11 mouse cellular contexts compared by ENCODE assay signal in genomic region chr19:7140373-7140772, GRCm38 (mm10). TPM values are rescaled to one million over a fixed set of nuclear protein-coding genes. Genes with fewer than 3 reads are reported as not detected.
DNase-seq lines count a peak whose midpoint lies in the region; ATAC-seq and TF ChIP-seq lines count a peak whose summit lies in the region.
"Had no signal": no experiment of that assay in that cellular context is flagged by ENCODE, and none has a peak within 500 bp of the region (broad histone marks: within the 10 kb centered on the region; RNA-seq: fewer than 3 reads in every experiment).

No protein-coding gene starts in this region.

- H3K27ac ChIP-seq in left cerebral cortex, adult 2 months: peak overlapping the region; percentile 87
- H3K27ac ChIP-seq in forebrain, embryonic 10.5 days: peak overlapping the region; percentile 69
- peak overlapping the region; percentile 81 for H3K27ac ChIP-seq in hindbrain, embryonic 12.5 days
- H3K27ac ChIP-seq in midbrain, postnatal 0 days (ENCODE audit: low read depth, low read length): peak overlapping the region; percentile 63; the same call in 1 of the 2 replicates
- H3K27ac ChIP-seq in intestine, embryonic 15.5 days: no peak overlapping the region
- H3K27ac ChIP-seq: liver, embryonic 13.5 days had no signal

- WGBS in forebrain, embryonic 10.5 days: 75% methylated on average over 6 of the region's 6 CpGs
- WGBS in hindbrain, embryonic 12.5 days: 54% methylated on average over 6 of the region's 6 CpGs
- WGBS in midbrain, postnatal 0 days: 26% methylated on average over 6 of the region's 6 CpGs
- WGBS in intestine, embryonic 15.5 days: 69% methylated on average over 6 of the region's 6 CpGs

- H3K4me3 ChIP-seq in left cerebral cortex, adult 2 months: no peak overlapping the region
- H3K4me3 ChIP-seq in forebrain, embryonic 10.5 days: no peak overlapping the region
- H3K4me3 ChIP-seq in hindbrain, embryonic 12.5 days: no peak overlapping the region
- H3K4me3 ChIP-seq in midbrain, postnatal 0 days (ENCODE audit: low read depth, low read length): no peak overlapping the region
- no peak overlapping the region for H3K4me3 ChIP-seq in intestine, embryonic 15.5 days (replicated peaks)
- H3K4me3 ChIP-seq: liver, embryonic 13.5 days had no signal

- peak overlapping the region; percentile 24; the same call in 1 of the 2 replicates for H3K9ac ChIP-seq in hindbrain, embryonic 12.5 days
- H3K9ac ChIP-seq in midbrain, postnatal 0 days (replicated peaks; ENCODE audit: low read length, poor library complexity, severe bottlenecking): peak overlapping the region; percentile 24; the same call in 1 of the 2 replicates
- no peak overlapping the region for H3K9ac ChIP-seq in intestine, embryonic 15.5 days
- H3K9ac ChIP-seq: liver, embryonic 13.5 days had no signal

- TF ChIP-seq CTCF in left cerebral cortex, adult 2 months (IDR thresholded peaks at IDR 0.05): no peak
- TF ChIP-seq CTCF in midbrain, postnatal 0 days (IDR thresholded peaks at IDR 0.05): no peak

- 0 out of 2 replicates have a peak overlapping the region, but pooled peaks have one; percentile 1 for H3K4me2 ChIP-seq in hindbrain, embryonic 12.5 days (replicated peaks)
- no peak overlapping the region for H3K4me2 ChIP-seq in midbrain, postnatal 0 days (ENCODE audit: low read depth, low read length, poor library complexity, severe bottlenecking)
- H3K4me2 ChIP-seq in intestine, embryonic 15.5 days (replicated peaks): no peak overlapping the region
- H3K4me2 ChIP-seq: liver, embryonic 13.5 days had no signal

- H3K36me3 ChIP-seq in forebrain, embryonic 10.5 days (replicated peaks): no peaks in the 10 kb centered on the region
- no peaks in the 10 kb centered on the region for H3K36me3 ChIP-seq in hindbrain, embryonic 12.5 days
- no peaks in the 10 kb centered on the region for H3K36me3 ChIP-seq in midbrain, postnatal 0 days (ENCODE audit: insufficient read depth, low read length)
- no peaks in the 10 kb centered on the region for H3K36me3 ChIP-seq in intestine, embryonic 15.5 days
- H3K36me3 ChIP-seq: liver, embryonic 13.5 days had no signal

- no peaks in the 10 kb centered on the region for H3K9me3 ChIP-seq in forebrain, embryonic 10.5 days
- no peaks in the 10 kb centered on the region for H3K9me3 ChIP-seq in hindbrain, embryonic 12.5 days (replicated peaks)
- H3K9me3 ChIP-seq in midbrain, postnatal 0 days (ENCODE audit: low read length): no peaks in the 10 kb centered on the region
- H3K9me3 ChIP-seq in intestine, embryonic 15.5 days: no peaks in the 10 kb centered on the region
- H3K9me3 ChIP-seq: liver, embryonic 13.5 days had no signal

- intact Hi-C loops in left cerebral cortex, adult 2 months (cut with DNase I): no loop called here

- peaks cover 90% of the 10 kb centered on the region for H3K4me1 ChIP-seq in forebrain, embryonic 10.5 days
- H3K4me1 ChIP-seq in hindbrain, embryonic 12.5 days: peaks cover 85% of the 10 kb centered on the region
- H3K4me1 ChIP-seq in midbrain, postnatal 0 days (ENCODE audit: insufficient read depth, low read length): peaks cover 32% of the 10 kb centered on the region
- H3K4me1 ChIP-seq in intestine, embryonic 15.5 days (replicated peaks): peaks cover 65% of the 10 kb centered on the region

- H3K27me3 ChIP-seq in forebrain, embryonic 10.5 days (ENCODE audit: poor library complexity, severe bottlenecking): peaks cover 98% of the 10 kb centered on the region
- peaks cover 24% of the 10 kb centered on the region for H3K27me3 ChIP-seq in hindbrain, embryonic 12.5 days
- H3K27me3 ChIP-seq in midbrain, postnatal 0 days (ENCODE audit: insufficient read depth, low read length): no peaks in the 10 kb centered on the region
- 0 out of 2 replicates have a peak, but pooled peaks cover 1% of the 10 kb centered on the region for H3K27me3 ChIP-seq in intestine, embryonic 15.5 days (replicated peaks)

- no peak for DNase-seq in left cerebral cortex, adult 2 months (ENCODE audit: extremely low spot score in 1 of 2, low spot score in 2 of 2)
- DNase-seq in left cerebral cortex, adult 9 months (ENCODE audit: low spot score in 2 of 2): no peak
- no peak for DNase-seq in forebrain, embryonic 10.5 days (ENCODE audit: extremely low spot score, low spot score)
- peak; percentile 81 for DNase-seq in midbrain, postnatal 0 days (ENCODE audit: low spot score)
- DNase-seq in heart, postnatal 4 days: no peak
- DNase-seq: cerebellum, adult 18-20 months; liver, embryonic 13.5 days had no signal

- ATAC-seq in hindbrain, embryonic 12.5 days (ENCODE audit: low FRiP score): no peak
- ATAC-seq in midbrain, postnatal 0 days (ENCODE audit: low FRiP score): no peak
- ATAC-seq in monocyte, adult 5-6 weeks (replicated peaks; ENCODE audit: insufficient number of reproducible peaks, low FRiP score, low TSS enrichment, poor library complexity, severe bottlenecking): no peak
- ATAC-seq in intestine, embryonic 15.5 days: no peak

RNA-seq across cellular contexts. Expression of gene Flrt1, which starts 34.8 kb away (rescaled TPM):
- total RNA-seq in left cerebral cortex, adult 2 months (2021): 10 to 100 TPM; 41.4 to 43.0 TPM
- polyA plus RNA-seq in forebrain, embryonic 10.5 days (2016; fragmentation: Nextera tagmentation; extraction: Ambion mirVana): 4.0 and 4.8 TPM in 2 replicates
- polyA plus RNA-seq in hindbrain, embryonic 12.5 days (2016; fragmentation: Nextera tagmentation; extraction: Ambion mirVana): 5.5 and 6.6 TPM in 2 replicates
- total RNA-seq in midbrain, postnatal 0 days (2014; rRNA removed): 9.9 and 11.4 TPM in 2 replicates
- polyA plus RNA-seq in midbrain, postnatal 0 days (2015; fragmentation: Nextera tagmentation; extraction: Ambion mirVana): 9.8 and 11.9 TPM in 2 replicates
- total RNA-seq in monocyte, adult 5-6 weeks (2017): 0.10 TPM in 1 of 3 replicates, not detected in the others
- polyA plus RNA-seq in intestine, embryonic 15.5 days (2015; fragmentation: Nextera tagmentation; extraction: Ambion mirVana): 1.8 and 2.1 TPM in 2 replicates
- total RNA-seq in heart, postnatal 4 days (2021): 1 to 10 TPM; 1.8 to 2.1 TPM
- total RNA-seq: megakaryocyte-erythroid progenitor cell, adult 5-6 weeks had no signal
